Mouse (Mus musculus) kidney, postnatal 14 days (tissue): ENCODE data around the gene Arid5b.
"Not testable (repeated sequence)": the region's sequence is repeated elsewhere in the genome, so short reads cannot be mapped to it uniquely, and the experiment has no call there.

ENCODE experiments used
- DNase-seq: peaks from one replicate; pipeline ENCODE4 v3.0.0; 2022; ENCODE audit warnings: mixed read lengths

The Arid5b gene

DNA sequence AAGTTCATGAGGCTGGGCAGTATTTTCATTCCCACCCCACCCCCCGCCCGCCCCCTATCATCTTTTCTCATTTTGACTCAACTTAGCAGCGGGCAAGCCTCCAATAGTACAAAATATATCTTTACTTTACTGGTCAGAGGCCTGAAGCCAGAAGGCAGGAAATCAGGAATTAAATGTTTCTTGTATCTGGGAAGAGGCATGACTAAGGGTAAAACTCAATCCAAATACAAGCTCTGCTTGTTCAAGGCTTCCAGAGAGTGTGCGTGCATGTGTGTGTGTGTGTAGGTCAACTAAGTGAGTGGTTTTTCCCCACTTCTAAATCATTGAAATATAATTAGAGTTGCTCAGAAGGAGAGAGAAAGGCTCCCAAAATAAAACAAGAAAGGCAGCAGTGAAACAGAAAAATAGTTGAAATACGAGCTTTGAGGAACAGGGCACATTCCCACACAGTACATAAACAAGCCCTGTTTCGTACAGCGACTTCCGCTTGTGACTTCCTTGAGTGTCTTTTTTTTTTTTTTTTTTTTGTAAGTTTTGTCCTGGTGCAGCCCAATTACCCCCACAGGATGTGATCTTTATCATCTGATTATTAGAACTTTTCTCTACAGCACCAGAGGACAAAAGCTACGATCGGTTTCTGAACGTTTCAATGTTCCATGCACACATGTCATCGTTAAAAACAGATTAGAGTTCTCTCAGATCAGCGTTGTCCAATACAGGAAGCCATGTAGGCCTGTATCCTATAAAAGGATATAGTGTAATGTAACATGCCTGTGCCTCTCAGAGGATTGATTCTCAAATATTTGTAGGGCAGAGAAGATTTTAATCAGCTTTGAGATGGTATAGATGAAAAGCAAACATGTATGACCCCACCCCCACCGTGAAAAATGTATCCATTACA, 173.4 kb downstream of the Arid5b start:
- DNase-seq = peak; percentile 39

DNA sequence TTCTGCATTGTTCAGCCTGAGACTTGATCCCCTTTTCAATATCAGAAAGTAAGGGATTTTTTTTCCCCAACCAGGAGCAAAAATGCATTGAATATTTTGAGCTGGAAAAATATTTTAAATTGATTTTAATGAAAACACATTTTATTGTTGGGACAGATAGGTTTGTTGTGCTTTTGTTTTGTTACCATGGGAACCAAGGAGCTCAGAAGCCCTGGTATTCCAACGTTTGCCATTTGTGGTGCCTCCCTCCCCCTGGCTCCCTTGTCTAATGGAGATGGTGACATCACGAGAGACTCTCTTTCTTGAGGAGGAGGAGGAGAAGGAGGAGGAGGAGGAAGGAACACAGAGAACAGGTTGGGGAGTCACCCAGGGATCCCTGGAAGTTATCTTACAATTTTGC, 174.1 kb downstream of the Arid5b start:
- DNase-seq = no peak

GRCm38 (mm10) chr10:68103988-68104387, 174.6 kb downstream of the Arid5b start:
- no peak for DNase-seq

- DNase-seq = no peak
Measured at GRCm38 (mm10) chr10:68103078-68103855, 175.3 kb downstream of the Arid5b start.

DNA sequence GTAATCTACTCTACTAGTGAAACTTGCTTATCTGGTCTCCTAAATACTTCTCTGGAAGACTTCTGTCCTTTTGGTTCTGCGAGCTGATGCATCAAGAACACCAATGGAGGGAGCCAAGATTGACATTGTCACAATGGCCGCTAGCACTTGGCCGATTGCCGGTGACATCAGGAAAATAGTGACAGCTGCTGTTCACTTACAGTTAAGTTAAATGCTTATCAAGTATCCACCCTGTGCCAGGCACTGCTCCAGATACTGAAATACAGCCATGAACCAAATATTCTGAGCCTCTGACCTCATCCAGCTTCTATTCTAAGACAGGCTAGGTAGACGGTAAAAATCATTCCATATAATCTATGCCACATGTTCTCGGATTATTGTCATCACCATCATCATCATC, 176.0 kb downstream of the Arid5b start:
- DNase-seq = no peak

GRCm38 (mm10) chr10:68101251-68101650, 177.3 kb downstream of the Arid5b start:
- DNase-seq = no peak

GRCm38 (mm10) chr10:68100506-68100905, 178.0 kb downstream of the Arid5b start:
- no peak for DNase-seq

GRCm38 (mm10) chr10:68099801-68100200, 178.7 kb downstream of the Arid5b start:
- not testable (repeated sequence) for DNase-seq

DNA sequence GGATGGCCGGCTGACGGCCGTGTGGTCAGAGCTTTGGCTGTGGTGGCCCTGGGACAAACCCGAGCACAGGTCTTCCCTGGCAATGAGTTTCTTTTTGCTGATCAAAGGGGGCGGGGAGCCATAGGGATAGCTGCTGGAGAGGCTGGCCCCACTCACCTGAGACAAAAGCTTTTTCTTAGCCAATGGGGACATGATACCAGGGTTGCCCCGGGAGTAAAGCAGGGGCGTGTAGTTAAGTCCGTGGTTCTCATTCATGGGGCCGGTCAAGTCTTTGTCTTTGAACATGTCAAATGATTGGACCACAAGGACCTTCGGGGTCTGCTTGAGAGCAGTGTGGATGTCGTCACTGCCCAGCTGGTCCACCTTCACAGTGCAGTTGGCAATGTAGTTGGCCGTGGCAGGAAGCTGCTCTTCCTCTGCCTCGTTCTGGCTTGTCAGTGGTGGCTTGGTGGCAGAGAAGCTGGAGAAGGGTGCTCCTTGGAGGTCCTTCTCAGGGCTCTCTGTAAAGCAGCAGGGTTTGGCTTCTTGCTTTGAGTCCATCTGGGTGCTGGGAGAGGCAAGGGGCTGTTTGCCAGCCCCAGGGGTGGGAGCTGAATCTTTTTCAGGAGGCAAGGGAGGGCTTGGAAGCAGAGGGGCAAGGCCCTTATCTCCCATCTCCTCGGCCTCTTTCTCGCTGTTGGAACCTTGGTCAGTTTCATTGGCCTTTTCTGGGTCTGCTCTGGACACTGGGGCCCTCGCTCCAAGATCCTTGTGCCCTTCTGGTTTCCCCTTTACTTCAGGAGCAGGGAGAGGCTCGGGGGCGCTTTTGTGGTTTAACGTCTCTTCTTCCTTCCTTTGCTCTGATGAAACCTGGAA, 180.5 kb downstream of the Arid5b start:
- no peak for DNase-seq

DNA sequence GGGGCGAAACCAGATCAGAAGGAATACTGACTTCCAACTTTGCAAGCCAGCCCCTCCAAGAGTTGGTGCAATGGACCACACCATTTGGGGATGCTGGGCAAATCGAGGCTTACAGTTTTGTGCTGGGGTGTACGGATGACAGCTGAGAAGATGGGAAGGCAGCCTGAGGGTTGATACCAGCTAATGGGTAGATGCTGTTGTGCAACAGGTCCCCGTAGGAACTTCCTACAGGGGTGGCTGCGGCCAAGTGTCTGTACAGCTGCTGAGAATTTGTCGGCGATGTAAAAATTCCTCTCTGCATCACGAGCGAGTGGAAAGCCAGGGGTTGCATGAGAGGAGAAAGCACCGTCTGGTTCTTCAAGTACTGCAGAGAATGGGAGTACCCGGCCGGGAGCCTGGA, 182.1 kb downstream of the Arid5b start:
- no peak for DNase-seq

DNA sequence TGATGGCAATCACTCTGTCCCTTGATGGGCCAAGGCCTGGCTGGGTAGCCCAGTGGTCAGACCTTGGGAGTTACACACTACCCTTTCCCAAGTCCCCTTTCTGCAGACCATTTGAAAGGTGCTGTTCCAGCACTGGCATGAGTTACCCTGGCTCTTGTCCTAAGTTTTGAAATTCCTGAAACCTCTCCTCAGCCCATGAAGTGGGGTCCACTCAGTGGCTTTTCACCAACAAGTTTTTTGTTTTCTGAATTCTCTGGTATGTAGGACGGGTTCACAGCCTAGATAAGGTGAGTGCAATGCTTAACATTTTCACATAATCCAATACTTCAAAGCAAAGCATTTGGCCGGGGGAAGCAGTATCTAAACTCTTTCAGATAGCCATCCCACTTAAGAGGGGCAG, 183.4 kb downstream of the Arid5b start:
- no peak for DNase-seq

DNA sequence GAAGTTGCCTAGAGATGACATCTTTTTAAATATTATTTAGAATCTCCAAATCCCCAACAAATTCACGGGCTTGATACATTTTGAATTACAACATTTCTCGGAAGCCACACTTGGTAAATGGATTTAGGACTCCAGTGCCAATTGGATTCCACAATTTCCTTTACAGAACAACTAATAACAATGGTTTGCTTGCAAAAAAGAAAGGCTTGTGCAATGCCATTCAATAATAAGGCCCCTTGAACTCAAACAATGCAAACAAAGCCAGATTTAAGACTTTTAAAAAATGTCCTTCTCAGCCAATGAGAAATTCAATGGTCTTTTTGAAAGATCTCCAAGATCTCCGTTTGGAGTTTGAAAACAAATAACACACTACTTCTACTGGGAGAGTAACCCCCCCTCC, 185.0 kb downstream of the Arid5b start:
- DNase-seq = no peak

GRCm38 (mm10) chr10:68091840-68092239, 186.7 kb downstream of the Arid5b start:
- DNase-seq = no peak

DNA sequence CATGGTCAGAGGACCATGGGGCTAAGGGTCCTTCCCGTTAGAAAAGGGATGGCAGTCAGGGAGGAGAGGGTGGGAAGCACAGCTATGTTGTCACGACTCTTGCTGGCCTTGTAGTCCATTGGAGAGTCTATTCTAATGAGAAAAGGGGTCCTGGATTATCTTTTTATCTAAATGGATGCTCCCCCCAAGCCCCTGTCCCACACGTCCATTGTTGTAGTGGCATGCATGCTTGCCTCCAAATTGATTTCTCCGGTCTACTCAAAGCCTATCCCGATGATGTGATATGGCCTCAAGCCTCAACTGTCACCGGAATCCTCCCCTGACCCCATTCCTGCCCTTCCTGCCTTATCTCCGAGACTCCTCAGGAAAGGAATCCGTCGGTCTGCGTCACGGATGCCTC, 187.5 kb downstream of the Arid5b start:
- DNase-seq = no peak

DNA sequence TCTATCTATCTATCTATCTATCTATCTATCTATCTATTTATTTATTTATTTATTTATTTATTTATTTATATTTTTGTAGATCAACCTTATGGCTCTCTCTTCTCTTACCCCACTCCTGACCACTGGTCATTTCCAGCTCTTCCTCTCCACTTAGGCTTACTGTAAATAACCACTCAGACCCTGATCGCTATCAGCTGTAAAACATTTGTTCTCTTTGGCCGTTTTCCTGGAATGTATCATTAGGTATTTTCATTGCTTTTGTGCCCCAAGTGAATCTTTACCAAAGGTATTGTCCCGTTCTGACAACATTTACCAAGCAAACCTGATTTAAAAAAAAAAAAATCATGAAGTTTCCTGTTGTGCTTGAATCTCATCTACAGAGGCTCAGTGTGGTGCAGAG, 188.0 kb downstream of the Arid5b start:
- DNase-seq = no peak

DNA sequence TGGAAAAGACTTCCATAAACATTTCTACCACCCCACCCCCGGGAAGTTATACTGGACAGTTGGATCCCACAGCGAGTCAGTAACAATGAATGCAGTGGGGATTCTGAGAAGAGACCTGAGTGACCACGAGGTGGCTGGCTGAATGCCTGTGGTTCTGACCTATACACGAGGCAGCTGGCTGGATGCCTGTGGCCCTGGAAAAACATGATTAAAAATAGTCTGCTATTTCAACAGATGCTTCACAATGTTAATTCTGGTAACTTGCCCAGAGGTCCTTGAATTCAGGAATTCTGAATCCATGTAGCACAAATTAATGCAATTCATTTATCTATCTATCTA, 188.4 kb downstream of the Arid5b start:
- peak; percentile 82 for DNase-seq

DNA sequence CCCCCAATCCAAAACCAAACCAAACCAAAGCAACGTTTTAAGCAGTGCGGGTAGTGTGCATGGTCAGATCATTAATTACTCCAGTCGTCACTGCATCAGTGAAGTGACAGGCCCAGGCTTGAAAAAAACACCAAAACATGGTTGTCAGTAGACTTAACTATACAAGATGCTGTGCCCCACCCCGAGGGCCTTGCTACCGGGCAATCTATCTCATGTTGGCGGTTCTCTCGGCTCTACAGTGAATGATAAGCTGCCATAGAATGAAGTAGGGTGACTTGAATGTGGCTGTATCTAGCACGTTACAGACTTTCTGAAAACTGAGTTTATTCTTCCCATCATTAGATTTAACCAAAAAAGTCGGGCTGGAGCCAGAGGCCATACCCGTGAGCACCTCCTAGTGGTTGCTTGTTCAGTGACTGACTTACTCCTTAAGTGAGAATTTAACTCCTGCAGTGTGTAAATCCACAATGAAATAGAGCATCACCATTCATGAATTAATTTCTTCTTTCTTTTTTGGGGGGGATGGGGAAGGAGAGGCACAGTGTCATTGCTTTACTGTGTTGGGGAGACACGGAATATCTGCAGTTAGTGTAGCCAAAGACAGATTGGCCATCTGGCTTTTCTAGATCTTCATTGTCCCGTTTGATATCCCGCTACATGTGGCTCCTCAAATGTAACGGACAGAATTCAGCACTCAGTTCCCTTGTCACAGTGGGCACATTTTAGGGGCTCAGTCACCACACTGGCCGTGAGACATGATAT, 188.9 kb downstream of the Arid5b start:
- DNase-seq = no peak

GRCm38 (mm10) chr10:68087722-68088121, 190.8 kb downstream of the Arid5b start:
- DNase-seq = no peak

GRCm38 (mm10) chr10:68086973-68087372, 191.6 kb downstream of the Arid5b start:
- no peak for DNase-seq

DNA sequence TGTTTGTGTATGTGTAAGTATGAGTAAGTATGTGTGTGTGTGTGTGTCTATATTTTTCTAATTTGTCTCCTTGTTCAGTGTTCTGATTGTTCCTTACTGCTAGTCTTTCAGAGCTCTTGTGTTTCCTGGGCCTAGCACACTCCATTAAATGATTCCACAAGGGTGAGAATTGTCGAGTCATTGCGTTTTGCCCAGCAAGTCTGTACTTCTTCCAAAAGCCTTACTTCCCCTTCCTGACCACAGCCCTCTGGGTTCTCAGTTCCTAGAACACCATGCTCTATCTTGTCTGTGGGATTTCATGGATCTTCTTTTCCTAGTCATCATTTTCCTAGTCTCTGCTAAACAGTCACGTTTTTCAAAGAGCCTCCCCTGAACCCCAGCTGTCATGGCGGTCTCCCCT, 193.0 kb downstream of the Arid5b start:
- DNase-seq = no peak

DNA sequence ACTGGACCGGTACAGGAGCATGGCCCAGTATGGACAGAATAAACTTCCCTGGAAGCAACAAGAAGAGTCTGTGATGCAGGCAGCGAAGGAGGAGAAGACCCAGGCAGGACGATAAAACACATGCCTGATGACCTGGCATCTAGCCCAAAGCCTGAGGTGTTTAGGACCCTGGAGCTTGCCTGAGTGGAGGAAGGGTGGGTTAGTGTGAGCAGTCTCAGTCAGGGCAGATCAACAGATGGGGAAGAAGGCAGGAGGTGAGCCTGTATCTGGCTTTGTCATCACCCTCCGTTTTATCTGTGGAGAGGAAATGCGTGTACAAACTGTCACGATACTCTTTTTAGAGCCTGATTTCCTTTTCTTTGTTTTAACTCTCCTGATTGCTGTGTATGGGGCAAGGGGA, 196.8 kb downstream of the Arid5b start:
- DNase-seq = no peak

DNA sequence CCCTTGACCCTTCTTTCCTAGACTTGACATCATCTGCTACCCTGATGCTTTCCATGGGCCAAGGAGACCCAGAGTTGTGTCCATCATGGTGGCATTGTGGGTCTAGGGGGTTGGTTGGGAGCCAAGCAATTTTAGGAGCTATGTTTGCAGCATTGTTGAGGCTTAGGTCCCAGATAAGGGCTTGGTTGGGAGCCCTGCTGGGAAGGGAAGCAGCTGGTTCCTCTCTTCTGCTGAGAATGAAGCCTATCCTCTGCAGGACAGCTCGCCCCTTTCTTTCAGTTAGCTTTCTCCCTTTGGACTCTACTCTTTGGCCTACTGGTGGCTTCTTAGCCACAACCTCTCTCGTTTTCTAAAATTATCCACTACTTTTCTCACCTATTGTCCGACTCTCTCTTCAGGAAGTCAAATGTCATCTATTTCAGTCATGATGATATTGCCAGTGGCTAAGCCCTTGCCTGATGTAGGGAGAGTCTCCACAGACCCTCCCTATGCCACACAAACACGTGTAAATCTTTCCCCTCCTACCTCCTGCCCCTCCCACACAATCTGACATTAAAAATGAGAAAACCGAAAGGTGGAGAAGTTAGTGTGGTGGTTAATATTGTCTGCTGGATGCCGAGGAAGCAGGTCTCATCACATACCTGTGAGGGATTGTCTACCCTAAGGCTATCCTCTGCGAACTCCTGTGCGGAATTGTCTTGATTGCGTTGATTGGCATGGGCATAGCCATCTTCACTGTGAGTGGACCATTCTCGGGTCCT, 198.4 kb downstream of the Arid5b start:
- DNase-seq = no peak
